Mouse (Mus musculus): ENCODE measurements around the gene Krtap10-4.
"Not testable (repeated sequence)": the region's sequence is repeated elsewhere in the genome, so short reads cannot be mapped to it uniquely, and the experiment has no call there.

Gene Krtap10-4

GRCm38 (mm10) chr10:77787876-77788275 lies 39.0 kb downstream of the Krtap10-4 start, which contains the start of gene Gm7137:
TSS of gene Gm7137 (minus strand) at chr10:77788200.
- DNase-seq, result not testable (repeated sequence)

GRCm38 (mm10) chr10:77783396-77783795 lies 43.5 kb downstream of the Krtap10-4 start:
- not testable (repeated sequence) for DNase-seq

GRCm38 (mm10) chr10:77782442-77782841 lies 44.5 kb downstream of the Krtap10-4 start, which contains the start of gene Gm3250:
TSS of gene Gm3250 (minus strand) at chr10:77782542.
- not testable (repeated sequence) for DNase-seq

- not testable (repeated sequence) for DNase-seq
These were observed 50.1 kb downstream of the Krtap10-4 start, which contains the start of gene Gm7138 for GRCm38 (mm10) chr10:77776844-77777243. TSS of gene Gm7138 (minus strand) at chr10:77776944.

All from lung, postnatal 10 days (tissue).